Mouse (Mus musculus) layer of hippocampus, postnatal 36 days (tissue): ENCODE data around the gene Zbtb18. TPM values are rescaled to one million over a fixed set of nuclear protein-coding genes. Genes with fewer than 3 reads are reported as not detected.

Experiments
- DNase-seq, 2 experiments: peaks; one replicate each; pipeline ENCODE4 v3.0.0; 2022
- total RNA-seq, 2 experiments: library from RNA; stranded (reverse); gene quantifications; 2 replicates each; pipeline ENCODE4 v1.2.3; 2021

Gene Zbtb18
- total RNA-seq, 2 experiments from 2014 or later: 565 to 581 TPM

DNA sequence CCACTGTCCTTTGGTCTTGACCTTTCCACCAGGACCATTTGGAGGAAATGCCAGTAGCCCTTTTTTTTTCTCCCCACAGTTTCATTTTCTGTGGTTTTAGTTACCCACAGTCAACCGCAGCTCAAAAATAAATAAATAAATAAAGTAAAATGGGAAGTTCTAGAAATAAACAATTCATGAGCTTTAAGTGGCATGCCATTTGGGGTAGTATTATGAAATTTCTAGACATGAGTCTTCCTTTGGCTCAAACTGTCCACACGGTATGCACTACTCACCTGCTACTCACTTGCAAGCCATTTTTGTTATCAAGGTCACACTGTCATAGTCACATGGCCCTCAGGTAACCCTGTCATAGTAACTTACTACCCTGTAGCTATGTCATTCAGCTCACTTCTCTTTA is 41.5 kb downstream of the Zbtb18 start:
- no peak for DNase-seq

DNA sequence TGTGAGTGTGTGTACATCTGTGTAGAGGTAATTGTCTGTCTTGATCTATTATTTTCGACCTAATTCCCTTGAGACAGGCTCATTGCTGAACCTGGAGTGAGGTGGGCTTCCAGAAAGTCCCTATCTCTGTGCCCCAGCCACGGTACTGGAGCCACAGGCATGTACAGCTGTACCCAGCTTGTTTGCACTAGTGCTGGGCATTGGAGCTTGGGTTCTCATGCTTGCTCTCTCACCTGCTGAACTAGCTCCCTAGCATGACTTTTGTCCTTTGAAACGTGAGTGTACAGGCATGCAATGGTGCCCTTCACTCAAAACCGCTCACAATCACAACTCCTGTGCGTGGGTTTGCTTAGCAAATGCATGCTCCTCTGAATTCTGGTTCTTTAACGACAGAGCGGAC is 42.1 kb downstream of the Zbtb18 start:
- DNase-seq: no peak

DNA sequence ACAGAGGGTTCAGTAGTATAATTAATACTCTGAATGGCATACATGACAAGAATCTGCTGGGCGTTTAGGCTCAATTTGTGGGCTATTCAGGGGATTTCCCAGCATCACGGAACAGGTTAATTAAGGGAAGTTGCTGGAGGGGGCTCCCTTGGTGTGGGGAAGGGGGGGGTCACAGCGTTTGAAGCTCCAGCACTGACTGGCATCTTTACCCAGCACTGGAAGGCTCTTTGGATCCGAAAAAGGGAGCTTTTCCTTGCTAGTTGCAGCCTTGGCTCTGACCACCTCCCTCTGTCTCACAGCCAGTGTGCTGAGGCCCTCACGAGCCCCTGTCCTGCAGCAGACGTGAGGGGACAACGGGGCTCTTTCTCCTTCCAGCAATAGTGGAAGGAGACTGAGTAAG is 42.5 kb downstream of the Zbtb18 start:
- no peak for DNase-seq

DNA sequence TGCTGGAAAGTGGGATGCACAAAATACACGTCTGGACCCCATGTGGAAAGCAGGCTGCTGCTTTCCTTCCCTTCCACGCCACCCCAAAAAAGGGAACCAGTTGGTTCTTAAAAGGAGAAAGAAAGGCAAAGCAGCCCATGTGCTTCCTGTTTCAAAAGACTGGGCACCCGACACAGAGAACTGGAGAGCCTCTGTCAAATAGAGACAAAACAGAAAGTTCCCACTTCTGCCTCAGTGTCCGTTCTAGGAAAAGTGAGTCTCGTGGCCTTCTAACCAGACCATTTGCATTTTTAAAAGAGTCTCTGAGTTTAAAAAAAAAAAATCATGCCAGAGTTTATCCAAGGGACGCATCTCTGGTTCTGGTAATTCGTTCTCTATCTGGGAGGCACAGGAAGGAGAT is 47.7 kb downstream of the Zbtb18 start:
- DNase-seq: no peak

DNA sequence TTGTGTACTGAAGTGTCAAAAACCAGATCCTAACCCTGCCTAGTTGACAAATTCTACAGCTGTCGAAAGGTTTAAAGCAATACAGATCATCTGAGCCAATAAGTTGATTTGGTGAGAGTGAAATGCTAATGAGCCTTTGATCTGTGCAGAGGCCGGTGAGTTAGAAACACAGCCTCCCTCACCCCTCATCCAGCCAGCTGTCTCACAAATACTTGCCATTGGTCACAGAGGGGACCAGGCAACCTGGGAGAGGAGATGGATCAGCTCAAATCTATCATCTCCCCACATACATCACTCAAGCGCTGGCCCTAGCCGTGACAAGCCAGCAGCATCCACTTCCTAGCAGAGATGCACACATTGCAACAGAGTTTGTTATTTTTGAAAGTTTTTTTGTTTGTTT is 48.7 kb downstream of the Zbtb18 start:
- no peak for DNase-seq

DNA sequence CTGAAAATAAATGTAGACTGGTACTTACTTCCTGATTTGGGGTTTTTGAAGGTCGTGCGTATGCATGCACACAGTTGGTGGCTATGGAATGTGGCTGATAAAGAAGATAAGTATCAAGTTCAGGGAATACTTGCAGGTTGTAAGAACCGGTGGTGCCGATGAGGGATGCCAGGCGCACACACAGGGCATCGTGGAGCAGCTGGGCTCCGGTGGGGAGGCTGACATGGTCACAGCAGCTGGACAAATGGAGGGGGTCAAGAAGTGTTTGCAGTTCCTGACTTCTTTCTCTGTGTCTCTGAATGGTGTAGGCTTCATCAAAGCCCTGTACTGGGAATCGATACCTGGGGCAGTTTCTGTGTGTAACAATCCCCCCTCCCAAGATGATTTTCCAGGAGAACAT is 49.1 kb downstream of the Zbtb18 start:
- DNase-seq: no peak

DNA sequence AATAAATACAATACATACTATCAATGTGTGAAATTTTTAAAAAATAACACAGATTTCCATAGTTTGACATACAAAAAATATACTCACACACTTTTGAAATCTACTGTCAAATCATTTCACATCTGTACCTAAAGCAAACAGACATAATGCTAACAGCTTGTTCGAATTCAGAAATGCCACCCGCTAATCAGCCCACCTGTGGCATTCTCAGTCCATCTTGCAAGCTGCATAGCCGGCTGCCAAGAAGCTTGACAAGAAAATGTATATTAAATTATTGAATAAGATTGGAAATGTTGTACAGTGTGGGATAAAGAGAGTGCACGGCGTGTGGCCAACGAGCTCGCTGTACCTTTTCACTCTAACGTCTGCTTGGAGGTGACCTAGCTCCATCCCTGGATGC is 52.2 kb downstream of the Zbtb18 start:
- no peak for DNase-seq

DNA sequence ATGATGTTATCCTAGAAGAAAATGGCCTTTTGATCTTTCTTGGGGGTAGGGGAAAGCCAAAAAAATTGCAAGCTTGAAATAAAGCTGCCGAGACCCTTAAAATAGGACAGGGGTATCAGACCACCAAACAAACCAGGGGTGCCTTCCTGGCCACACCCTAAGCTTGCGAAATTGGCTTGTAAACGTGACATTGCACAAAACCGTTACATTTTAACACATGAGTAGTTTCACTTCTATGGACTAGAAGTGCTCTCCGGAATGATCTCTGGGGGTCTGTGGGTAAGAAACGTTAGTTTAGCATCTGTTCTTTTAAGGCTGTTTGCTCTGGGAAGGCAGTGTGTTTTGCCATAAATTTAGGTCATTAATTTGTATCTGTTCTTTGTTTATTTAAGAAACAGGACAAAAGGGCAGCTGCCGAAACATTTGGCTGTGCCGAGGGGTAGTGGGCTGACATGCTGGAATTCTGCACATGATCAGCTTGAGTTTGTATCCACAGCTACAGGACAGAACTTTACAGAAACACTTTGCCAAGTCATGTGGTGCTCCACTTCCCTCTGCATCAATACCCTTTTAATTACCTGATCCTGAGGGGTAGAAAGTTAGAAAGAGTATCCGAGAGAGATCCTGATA is 52.9 kb downstream of the Zbtb18 start:
- DNase-seq: no peak

Other genes starting within 250 kb of the Zbtb18 start
- gene Akt3, start 184.1 kb upstream of the Zbtb18 start, total RNA-seq: 100 to 1,000 TPM; 239 TPM